9 mouse cellular contexts compared by ENCODE assay signal in the genomic region with DNA sequence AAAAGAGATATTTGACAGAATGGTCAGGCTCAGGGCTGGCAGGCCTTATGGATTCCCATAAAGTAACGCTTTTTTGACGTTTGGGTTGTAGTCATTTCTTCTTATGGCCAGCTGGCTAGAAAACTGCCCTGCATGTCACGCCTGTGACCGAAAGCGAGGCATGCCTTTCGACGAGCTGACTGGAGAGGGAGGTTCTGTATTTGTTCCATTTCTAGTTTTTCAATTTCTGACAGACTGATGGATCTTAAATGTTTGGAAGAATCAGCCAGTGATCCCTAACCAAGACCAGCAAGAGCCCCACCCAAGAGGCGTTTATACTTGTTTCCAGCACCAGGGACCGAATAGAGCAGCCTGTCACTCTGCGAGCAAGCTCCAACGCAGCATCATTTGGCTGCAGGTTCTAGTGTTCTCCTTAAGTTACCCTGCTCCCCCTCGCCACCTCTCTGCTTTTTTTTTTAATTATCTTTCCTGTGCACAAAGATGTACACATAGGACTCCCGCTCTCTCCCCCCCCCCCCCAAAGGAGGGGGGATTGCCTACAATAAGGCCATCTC.
DNase-seq lines count a peak whose midpoint lies in the region; ATAC-seq and TF ChIP-seq lines count a peak whose summit lies in the region.
"Had no signal": no experiment of that assay in that cellular context is flagged by ENCODE, and none has a peak within 500 bp of the region (broad histone marks: within the 10 kb centered on the region; RNA-seq: fewer than 3 reads in every experiment).

No protein-coding gene starts in this region.

- no peaks in the 10 kb centered on the region for H3K4me1 ChIP-seq in kidney, embryonic 16.5 days (ENCODE audit: insufficient read depth, low read length)
- H3K4me1 ChIP-seq in embryonic facial prominence, embryonic 13.5 days, result peaks cover 9% of the 10 kb centered on the region
- peaks cover 13% of the 10 kb centered on the region; the same call in 1 of the 2 replicates for H3K4me1 ChIP-seq in forebrain, postnatal 0 days (ENCODE audit: insufficient read depth)
- 0 out of 2 replicates have a peak, but pooled peaks cover 8% of the 10 kb centered on the region for H3K4me1 ChIP-seq in neural tube, embryonic 12.5 days

- H3K9me3 ChIP-seq in kidney, embryonic 16.5 days (ENCODE audit: low read length), result no peaks in the 10 kb centered on the region
- H3K9me3 ChIP-seq in embryonic facial prominence, embryonic 13.5 days, result no peaks in the 10 kb centered on the region
- no peaks in the 10 kb centered on the region for H3K9me3 ChIP-seq in forebrain, postnatal 0 days (ENCODE audit: low read length)
- no peaks in the 10 kb centered on the region for H3K9me3 ChIP-seq in neural tube, embryonic 12.5 days

- no peak overlapping the region for H3K27ac ChIP-seq in kidney, embryonic 16.5 days (ENCODE audit: low read length)
- no peak overlapping the region for H3K27ac ChIP-seq in embryonic facial prominence, embryonic 13.5 days
- H3K27ac ChIP-seq in forebrain, postnatal 0 days (ENCODE audit: low read depth, low read length), result peak overlapping the region; percentile 75
- H3K27ac ChIP-seq in neural tube, embryonic 12.5 days, result no peak overlapping the region

- H3K36me3 ChIP-seq in kidney, embryonic 16.5 days (ENCODE audit: insufficient read depth, low read length), result no peaks in the 10 kb centered on the region
- H3K36me3 ChIP-seq in embryonic facial prominence, embryonic 13.5 days, result no peaks in the 10 kb centered on the region
- no peaks in the 10 kb centered on the region for H3K36me3 ChIP-seq in forebrain, postnatal 0 days (ENCODE audit: insufficient read depth)
- no peaks in the 10 kb centered on the region for H3K36me3 ChIP-seq in neural tube, embryonic 12.5 days

- H3K27me3 ChIP-seq in kidney, embryonic 16.5 days (ENCODE audit: insufficient read depth, low read length), result no peaks in the 10 kb centered on the region
- no peaks in the 10 kb centered on the region for H3K27me3 ChIP-seq in embryonic facial prominence, embryonic 13.5 days
- no peaks in the 10 kb centered on the region for H3K27me3 ChIP-seq in forebrain, postnatal 0 days (ENCODE audit: insufficient read depth, low read length)
- H3K27me3 ChIP-seq in neural tube, embryonic 12.5 days (replicated peaks), result no peaks in the 10 kb centered on the region

- WGBS in kidney, embryonic 16.5 days, result 50% methylated on average over 13 of the region's 13 CpGs
- 32% methylated on average over 13 of the region's 13 CpGs for WGBS in embryonic facial prominence, embryonic 13.5 days
- 13% methylated on average over 13 of the region's 13 CpGs for WGBS in forebrain, postnatal 0 days
- WGBS in neural tube, embryonic 12.5 days, result 45% methylated on average over 13 of the region's 13 CpGs

- peak overlapping the region; percentile 18; the same call in 1 of the 2 replicates for H3K4me2 ChIP-seq in kidney, embryonic 16.5 days (replicated peaks; ENCODE audit: low read depth, low read length)
- peak overlapping the region; percentile 54 for H3K4me2 ChIP-seq in embryonic facial prominence, embryonic 13.5 days
- H3K4me2 ChIP-seq in forebrain, postnatal 0 days (ENCODE audit: low read depth), result peak overlapping the region; percentile 46
- H3K4me2 ChIP-seq in neural tube, embryonic 12.5 days (replicated peaks), result peak overlapping the region; percentile 55

- no peak for ATAC-seq in kidney, embryonic 16.5 days (ENCODE audit: low FRiP score, low TSS enrichment)
- ATAC-seq in embryonic facial prominence, embryonic 13.5 days (ENCODE audit: insufficient number of reproducible peaks, insufficient read depth, low FRiP score, low TSS enrichment, low read depth), result no peak
- ATAC-seq in forebrain, postnatal 0 days, result peak; percentile 70
- ATAC-seq in neural tube, embryonic 12.5 days (ENCODE audit: low FRiP score, low read depth), result no peak

- H3K4me3 ChIP-seq in kidney, embryonic 16.5 days (ENCODE audit: low read length), result no peak overlapping the region
- H3K4me3 ChIP-seq in embryonic facial prominence, embryonic 13.5 days, result peak overlapping the region; percentile 13
- H3K4me3 ChIP-seq in forebrain, postnatal 0 days (ENCODE audit: low read depth, low read length), result peak overlapping the region; percentile 28
- no peak overlapping the region for H3K4me3 ChIP-seq in neural tube, embryonic 12.5 days

- no peak overlapping the region for H3K9ac ChIP-seq in kidney, embryonic 16.5 days (replicated peaks; ENCODE audit: low read length)
- no peak overlapping the region for H3K9ac ChIP-seq in embryonic facial prominence, embryonic 13.5 days
- peak overlapping the region; percentile 47 for H3K9ac ChIP-seq in forebrain, postnatal 0 days
- 0 out of 2 replicates have a peak overlapping the region, but pooled peaks have one; percentile 8 for H3K9ac ChIP-seq in neural tube, embryonic 12.5 days

- DNase-seq in kidney, postnatal 36 days, result no peak
- peak; percentile 64 for DNase-seq in forebrain, postnatal 0 days
- no peak for DNase-seq in adrenal gland, adult 8-10 months
- DNase-seq in urinary bladder, adult 2 months (ENCODE audit: low spot score), result no peak
- DNase-seq: lung, adult 2 months; thymus, postnatal 25 days had no signal

- TF ChIP-seq CTCF in forebrain, postnatal 0 days (IDR thresholded peaks at IDR 0.05; ENCODE audit: low read depth), result no peak

Comparison
In these comparisons a context has a peak if more than half of its experiments do, and no peak if none do; other contexts are left out.
1. H3K4me3 ChIP-seq: peak in embryonic facial prominence, embryonic 13.5 days (single experiment) and forebrain, postnatal 0 days (single experiment); none in kidney, embryonic 16.5 days (single experiment) and neural tube, embryonic 12.5 days (single experiment).
2. H3K9ac ChIP-seq: peak in forebrain, postnatal 0 days (single experiment) and neural tube, embryonic 12.5 days (single experiment); none in kidney, embryonic 16.5 days (single experiment) and embryonic facial prominence, embryonic 13.5 days (single experiment).
3. Peak in every context shown above with its lines, with median percentiles within 50 percentile points of each other: H3K4me2 ChIP-seq.